Mouse (Mus musculus): ENCODE data around the gene Exoc6. TPM values are rescaled to one million over a fixed set of nuclear protein-coding genes. Genes with fewer than 3 reads are reported as not detected.
"Not testable (repeated sequence)": the region's sequence is repeated elsewhere in the genome, so short reads cannot be mapped to it uniquely, and the experiment has no call there.

Exoc6 gene
- total RNA-seq, 2 experiments from 2014 or later: 48.1 to 52.3 TPM

DNA sequence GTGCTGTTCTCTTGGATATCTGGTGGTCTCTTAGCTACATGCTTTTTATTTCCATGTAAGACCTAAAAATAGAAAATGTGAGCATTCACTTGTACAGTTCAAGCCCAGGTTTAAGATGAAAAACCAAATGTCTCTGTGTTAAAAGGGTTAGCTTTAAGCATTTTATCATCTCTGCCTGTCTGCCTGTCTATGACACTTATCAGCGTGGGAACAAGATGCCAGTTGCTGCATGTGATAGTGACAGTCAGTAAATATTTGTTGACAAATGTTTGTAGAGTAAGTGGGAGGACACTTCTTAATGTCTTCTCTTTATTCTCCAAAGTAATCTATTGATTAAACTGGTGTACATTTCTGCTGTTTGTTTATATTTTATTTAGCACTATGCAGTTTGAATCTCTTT lies 12.5 kb upstream of the Exoc6 start:
- no peak for DNase-seq

DNA sequence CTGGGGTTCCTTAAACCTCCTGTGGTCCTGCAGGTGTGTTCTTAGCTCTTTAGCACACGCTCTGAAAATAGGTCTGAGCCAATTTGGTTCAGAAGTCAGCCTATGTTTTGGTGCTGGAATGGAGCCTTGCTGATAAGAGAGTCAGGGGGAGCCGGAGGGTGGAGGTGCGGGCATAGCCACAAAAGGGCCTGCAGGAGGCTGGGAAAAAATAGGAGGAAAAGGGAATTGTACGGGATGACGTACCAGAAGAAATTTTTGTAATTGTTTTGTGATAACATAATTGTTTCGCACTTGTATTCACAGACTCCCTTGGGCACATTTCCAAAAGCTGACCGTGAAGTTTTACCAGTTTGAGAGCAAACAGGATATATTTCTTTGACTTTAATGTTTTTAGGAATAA lies 10.0 kb upstream of the Exoc6 start:
- no peak for DNase-seq

DNA sequence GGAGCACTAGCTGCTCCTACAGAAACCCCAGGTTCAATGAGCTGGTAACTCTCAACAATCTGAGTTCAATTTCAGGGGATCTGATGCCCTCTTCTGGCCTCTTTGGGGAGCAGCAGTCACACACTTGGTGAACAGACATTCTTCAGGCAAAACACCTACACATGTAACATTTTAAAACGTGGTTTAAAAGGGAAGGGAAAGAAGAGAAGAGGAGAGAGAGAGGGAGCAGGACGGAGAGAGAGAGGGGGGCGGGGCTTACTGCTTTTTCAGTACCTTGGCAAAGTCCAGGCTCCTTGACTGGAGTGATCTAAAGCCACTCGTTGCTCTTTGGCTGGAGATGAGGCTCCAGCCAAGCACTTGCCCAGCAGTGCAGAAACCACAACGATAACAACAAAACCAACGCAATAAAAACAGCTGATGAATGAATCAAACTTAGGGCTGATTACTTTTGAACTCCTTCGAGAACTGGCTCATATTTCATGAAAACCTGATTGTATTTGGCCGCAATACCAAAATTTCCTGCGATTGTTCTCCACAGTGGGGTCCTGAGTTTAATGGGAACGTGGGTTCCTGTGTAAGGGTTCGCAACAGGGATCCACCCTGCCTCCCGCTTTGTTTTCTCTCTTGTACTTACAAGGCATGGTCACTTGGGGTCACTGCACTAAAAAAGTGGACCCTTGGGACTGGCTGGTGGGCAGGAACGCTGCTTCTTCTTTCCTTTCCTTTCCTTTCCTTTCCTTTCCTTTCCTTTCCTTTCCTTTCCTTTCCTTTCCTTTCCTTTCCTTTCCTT lies 6.5 kb upstream of the Exoc6 start:
- no peak for DNase-seq

DNA sequence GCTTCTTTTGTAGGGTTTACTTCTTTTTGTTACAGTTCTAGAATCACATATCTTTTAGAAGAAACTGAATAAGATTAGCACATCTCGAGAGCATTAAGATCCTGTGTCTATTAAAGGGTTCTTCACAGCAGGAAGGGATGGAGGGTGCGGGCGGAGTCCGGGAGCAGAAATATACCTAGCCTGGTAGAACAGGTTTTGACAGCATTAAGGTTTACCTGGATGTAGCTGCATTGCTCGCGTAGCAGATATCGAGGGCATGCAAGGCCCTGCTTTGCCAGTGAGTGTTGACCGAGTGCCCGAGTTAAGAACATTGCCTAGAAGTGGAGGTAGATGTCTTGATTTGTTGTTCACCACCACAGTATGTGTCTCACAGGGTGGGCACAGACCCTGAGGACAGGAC lies 5.7 kb upstream of the Exoc6 start:
- DNase-seq: no peak

DNA sequence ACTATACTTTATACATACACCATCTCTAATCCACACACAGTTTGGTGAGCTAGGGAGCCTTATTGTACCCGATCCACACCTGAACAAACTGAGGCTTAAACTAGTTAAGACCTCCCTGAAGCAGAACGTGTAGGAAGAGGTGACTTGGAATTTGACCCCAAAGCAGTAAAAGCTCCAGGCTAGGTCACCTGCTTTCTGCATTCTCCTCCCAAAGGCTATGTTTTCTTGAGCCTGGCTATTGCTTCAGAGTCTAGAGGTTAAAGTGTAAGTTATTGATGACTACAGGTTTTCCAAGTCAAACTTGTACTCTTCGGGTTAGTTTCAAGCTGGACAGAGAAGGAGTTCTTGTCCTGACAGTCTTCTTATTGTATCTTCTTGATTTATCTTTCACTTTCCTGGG lies 5.0 kb upstream of the Exoc6 start:
- DNase-seq: no peak

DNA sequence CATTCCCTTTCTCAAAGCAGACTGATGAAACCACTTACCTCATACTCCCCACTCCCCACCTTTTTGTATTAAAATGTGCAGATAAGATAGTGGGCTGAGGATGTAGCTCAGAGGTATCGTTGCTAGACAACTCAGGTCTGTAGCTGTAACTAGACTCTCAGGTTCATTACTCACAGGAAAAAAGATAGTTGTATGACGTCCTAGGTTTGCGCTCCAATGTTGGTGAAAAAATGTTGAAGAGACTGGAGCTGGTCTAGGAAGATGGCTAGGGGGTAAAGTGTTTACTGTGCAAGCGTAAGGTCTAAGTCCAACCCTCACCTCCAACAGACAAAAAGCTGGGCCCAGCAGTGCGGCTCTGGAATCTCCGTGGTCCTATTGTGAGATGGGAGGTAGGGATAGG lies 4.5 kb upstream of the Exoc6 start:
- DNase-seq: no peak

DNA sequence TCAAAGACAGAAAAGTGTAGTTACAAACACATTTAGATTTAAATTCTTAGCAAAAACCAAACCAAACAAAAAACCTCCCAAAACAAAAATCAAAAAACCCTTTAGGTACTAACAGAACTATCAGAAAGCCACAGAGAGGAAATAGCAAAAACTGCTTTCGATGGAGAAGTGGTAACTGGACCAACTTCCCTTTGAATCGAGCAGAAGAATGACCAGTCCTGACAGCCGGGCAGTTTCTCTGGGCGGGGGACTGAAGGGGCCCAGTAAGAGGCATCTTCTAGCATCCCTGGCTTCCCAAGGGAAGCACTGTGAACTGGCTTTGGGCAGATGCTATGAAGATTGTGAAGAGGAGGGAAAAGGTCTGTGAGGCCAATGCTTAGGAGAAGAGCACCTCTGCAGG lies 3.4 kb upstream of the Exoc6 start:
- no peak for DNase-seq

DNA sequence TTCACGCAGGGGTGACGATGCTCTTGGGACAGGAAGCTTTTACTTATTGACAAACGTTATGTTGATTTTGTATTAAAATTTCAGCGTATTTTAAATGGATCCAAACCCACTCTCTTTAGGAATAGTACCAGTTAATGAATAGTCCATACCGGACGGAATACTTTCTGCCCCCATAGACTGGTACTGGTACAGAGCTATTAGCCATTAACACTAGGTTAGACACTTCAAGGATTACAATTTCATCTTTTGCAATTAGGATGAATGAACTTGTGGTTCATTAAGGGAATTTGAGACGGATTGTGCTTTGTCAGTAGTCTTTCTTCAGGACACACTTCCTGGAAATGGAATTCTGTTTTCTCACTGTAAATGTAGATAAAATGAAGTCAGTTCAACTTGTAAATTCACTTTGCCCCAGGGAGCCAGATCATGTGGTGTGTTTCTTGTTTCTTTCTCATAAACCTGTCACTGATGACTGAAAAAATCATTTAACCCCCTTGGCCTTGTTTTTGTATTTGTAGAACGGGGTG lies 885 bp downstream of the Exoc6 start:
- no peak for DNase-seq

DNA sequence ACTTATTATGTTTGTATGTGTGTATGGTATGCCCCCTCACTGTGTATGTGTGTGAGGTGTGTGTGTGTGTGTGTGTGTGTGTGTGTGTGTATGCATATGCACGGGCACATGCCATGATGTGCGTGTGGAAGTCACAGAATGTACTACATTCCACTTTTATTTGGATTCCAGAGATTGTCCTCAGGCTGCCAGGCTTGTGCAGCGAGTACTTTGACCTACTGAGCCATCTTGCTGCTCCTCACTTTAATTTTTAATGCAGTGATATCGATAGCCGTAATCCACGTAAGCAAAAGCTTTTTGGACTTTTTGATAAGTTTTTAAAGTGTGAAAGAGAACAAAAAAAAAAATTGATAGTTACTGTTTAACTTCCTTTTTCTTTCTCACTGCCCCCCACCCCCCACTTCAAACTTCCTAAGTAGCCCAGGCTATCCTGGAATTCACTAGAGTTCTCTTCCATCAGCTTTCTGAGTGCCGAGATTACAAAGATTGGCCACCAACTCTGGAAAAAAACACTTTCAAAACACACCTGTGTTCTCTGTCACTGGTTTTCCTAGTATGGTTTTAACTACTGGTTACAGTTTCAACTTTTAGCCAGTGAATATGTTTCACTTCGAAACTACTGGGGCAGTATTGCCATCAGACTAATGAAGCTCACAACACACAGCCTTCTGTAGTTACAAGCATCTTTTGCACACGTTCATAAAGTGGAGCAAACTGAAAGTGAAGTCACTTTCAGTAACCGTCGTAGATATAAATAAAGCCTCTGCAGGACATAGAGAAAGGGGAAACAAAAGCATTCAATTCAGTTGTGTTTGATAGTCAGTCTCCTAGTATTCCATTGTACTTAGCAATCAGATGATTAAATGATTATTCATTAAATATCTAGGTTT lies 3.4 kb downstream of the Exoc6 start:
- DNase-seq: no peak

DNA sequence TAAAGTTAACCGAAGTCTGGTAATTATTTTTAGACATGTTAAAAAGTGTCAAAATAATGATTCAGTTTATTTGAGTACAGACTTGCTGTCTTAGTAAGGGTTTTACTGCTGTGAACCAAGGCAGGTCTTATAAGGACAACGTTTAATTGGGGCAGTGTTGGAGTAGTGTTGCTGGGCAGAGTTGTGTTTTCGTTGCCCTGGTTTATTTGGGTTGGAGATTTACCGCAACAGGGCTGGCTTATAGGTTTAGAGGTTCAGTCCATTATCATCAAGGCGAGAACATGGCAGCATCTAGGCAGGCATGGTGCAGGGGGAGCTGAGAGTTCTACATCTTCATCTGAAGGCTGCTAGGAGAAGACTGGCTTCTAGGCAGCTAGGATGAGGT lies 4.0 kb downstream of the Exoc6 start:
- not testable (repeated sequence) for DNase-seq

GRCm38 (mm10) chr19:37555863-37556566 lies 5.8 kb downstream of the Exoc6 start:
- no peak for DNase-seq

GRCm38 (mm10) chr19:37557898-37558297 lies 7.7 kb downstream of the Exoc6 start:
- no peak for DNase-seq

- DNase-seq: no peak
Observed at GRCm38 (mm10) chr19:37559286-37560079, 9.3 kb downstream of the Exoc6 start.

- no peak for DNase-seq
Observed at GRCm38 (mm10) chr19:37560080-37560427, 9.8 kb downstream of the Exoc6 start.

GRCm38 (mm10) chr19:37561106-37561892 lies 11.1 kb downstream of the Exoc6 start:
- no peak for DNase-seq

GRCm38 (mm10) chr19:37563763-37564162 lies 13.5 kb downstream of the Exoc6 start:
- no peak for DNase-seq

DNA sequence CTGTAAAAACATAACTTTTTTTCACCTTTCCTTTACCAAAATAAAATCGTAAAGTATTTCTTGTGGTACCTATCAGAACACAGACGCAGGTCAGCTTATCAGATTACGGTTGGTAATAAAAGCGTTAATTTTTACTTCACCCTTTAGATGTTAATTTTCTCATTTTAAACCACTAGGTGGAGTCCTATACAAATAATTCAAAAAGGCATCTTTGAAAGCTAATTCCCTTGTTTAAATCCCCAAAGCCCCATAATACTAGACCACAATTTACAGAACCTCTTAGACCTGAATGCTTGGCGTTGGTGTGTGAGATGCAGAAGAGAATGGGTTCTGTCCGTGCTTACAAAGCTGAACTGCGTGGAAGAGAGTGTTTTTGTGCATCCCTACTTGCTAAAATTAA lies 15.6 kb downstream of the Exoc6 start:
- DNase-seq: no peak

GRCm38 (mm10) chr19:37569186-37569754 lies 19.1 kb downstream of the Exoc6 start:
- DNase-seq: no peak

DNA sequence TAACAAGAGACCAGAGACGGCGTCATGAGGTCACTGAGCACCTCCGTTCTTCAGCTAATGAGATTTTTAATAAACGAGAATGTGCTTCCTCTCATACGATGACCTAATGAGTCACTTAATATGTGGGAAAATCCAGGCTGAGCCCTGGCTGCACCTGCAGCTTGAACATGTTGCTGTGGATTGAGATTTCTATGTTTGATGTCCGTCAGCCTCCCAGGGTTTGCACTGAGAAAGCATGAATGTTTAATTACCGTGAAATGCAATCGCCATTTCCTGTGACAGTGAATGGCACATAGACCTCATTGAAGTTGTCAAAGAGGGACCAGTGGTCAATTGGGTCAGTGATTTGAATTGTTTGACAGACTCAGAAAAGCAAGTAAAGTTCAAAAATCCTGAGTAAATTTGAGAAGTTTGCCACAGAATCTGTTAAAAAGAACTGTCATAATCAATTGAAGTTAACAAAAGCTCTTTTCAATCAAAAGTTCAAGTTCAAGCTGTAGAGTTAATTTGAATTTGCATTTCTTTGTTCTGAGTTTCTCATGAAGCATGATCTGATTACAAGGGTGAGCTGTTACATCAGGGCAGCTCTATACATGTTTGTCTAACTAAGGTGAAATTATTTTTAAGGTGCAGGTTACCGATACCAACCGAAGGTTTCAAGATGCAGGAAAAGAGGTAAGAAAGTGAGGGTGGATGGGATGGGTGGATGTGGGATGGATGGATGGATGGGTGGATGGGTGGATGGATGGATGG lies 20.9 kb downstream of the Exoc6 start:
- DNase-seq: no peak

DNA sequence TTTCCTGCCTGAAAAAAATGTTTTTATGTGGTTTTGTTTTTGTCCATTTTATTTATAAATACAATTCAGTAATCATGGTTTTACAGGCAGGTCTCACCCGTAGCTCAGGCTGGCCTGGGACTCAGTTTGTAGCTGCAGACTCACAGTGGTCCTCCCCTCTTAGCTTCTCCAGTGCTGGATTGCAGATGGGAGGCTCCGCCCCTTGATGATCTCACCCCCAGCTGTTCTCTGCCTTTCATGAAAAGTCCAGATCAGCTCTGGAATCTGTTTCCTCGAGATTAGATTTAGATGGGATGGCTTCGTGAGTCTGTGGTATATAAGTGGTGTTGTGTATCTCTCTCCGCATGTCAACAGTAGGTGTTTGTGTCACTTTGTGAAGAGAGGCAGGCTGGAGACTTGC lies 24.6 kb downstream of the Exoc6 start:
- DNase-seq: no peak
